Mouse (Mus musculus) ovary, postnatal 10 days (tissue): Measurements from ENCODE around the gene Fads3.

Source experiments
- DNase-seq: peaks from one replicate; pipeline ENCODE4 v3.0.0; 2022; ENCODE audit warnings: low spot score

Gene Fads3

DNA sequence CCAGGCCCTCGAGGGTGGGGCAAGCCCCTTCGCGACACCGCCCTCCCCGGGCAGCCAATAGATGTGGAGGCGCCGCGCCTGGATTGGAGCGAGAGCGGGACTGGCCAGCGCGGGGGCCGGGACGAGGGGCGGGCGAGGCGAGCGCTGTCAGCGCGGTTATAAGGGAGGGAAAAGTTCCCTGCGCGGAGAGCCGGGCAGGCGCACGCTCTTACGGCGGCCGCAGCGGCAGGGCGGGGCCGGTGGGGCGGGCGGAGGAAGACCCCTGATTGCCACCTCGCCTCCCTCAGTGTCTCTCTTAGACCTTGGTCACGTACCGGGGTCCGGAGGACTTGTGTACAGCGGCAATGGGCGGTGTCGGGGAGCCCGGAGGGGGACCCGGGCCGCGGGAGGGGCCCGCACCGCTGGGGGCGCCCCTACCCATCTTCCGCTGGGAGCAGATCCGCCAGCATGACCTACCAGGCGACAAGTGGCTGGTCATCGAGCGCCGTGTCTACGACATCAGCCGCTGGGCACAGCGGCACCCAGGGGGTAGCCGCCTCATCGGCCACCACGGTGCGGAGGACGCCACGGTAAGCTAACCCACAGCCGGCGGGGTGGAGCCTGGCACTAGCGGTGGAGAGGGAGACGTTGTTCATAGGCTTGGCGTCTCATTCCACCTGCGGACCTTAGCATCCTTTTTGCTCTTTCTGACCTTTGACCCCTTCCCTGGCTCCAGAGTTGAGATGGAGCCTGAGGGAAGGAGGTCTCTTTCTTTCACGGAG, at the start of gene Fads3:
Gene Fads3 (plus strand): TSS at position 182 of the 761 bp plus-strand sequence.
- peak; percentile 66 for DNase-seq

DNA sequence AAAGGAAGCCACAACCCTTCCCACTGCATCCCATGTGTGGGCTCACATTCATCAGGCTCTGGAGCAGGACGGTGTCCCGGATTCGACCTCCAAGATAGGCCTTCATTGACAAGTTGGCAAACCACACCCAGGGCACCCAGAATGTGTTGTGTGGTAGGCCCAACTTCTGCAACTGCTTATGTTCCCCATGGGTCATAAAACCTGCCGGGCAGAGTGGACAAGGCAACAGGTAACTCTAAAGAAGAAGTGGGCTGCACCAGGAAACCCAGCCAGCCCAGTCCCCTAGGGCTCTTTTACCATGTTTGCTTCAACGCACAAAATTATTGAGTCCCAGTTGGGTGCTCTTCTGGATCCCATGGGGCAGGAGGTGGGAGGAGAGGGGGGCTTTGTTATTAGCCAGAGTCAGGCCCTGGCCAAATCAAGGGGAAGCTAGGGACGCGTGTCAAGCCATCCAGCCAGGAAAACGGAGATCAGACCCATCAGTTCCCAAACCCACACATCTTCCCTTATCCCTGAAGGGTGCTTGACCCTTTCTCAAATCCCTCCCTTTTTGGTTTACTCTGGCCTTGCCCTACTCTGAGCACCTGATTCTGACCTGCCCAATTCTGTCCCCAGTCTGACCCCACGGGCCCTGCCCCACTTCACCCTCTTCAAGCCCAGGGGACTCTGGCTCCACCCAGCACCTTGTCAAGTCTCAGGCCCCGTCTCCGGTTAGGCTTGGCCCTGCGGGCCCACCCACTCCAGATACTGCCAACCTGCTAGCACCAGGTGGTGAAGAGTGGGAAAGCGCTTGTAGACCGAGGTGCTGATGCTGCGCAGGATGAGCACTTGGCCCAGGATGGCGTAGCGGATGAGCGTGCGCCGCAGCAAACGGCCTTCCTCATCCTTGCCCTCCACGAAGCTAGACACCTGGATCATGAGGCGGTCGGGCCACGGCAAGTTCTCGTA, 49.1 kb upstream of the Fads3 start:
- DNase-seq, result no peak

DNA sequence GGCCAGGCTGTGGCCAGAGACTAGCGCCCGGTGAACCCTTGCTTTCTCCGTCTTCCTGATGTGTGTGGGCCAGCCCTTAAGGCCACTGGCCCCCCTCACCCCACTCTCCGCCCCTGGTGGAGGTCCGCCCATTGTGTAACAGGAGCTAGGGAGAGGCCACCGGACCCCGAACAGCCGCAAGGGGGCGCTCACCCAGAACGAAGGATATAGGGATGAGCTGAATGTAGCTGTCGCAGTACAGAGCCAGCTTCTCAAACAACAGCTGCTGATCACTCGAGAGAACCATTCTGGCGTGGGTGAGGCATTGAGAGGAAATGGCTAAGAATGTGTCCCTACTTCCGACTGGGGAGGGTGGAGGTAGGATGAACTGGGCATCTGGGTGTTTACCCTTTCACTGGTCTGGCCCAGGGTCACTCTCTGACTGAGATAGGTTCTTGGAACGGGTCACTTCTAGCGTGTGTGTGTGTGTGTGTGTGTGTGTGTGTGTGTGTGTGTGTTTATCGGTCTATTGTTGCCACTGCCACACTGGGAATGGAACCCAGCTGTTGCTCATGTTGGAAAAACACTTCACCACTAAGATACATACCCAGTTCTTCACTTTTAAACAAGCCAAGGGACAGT, 48.2 kb upstream of the Fads3 start:
- DNase-seq, result peak; percentile 86

DNA sequence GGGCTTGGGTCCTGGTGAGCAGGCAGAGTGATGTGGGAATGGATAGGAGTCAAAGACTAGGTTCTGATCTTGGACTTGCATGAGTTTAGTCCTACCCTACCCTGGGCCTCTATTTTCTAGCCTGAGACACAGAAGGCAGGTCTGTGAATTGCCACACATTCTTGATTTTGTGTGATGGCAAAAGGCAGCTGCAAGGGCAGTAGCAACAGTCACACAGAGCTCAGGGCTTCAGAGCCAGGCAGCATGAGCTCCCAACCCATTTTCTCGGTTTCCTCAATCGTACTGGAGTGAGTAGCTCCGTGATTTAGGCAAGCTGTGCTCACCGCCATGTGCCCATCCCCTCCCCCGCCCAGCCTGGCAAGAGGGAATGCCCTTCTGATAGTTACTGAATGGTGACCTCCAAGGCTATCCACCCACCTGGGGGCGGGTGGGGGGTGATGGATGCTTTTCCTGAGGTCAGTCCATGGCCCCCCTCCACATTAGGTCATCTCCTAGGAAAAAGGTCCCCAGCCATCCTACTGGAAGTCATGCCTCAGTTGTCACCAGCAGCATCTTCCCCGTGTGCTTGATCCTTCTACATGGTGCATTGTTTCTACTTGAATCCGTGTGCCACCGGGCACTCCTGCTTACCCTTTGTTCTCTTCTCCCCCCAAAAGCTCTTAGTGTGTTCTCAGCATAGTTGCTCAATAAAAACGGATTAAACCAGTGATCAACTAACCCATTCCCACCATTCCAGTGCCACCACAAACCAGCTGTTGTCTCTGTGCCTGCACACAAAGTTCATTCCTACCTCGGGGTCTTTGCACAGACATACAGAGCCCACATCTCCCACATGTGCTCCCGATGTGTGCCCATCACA, 43.9 kb upstream of the Fads3 start:
- DNase-seq, result no peak

DNA sequence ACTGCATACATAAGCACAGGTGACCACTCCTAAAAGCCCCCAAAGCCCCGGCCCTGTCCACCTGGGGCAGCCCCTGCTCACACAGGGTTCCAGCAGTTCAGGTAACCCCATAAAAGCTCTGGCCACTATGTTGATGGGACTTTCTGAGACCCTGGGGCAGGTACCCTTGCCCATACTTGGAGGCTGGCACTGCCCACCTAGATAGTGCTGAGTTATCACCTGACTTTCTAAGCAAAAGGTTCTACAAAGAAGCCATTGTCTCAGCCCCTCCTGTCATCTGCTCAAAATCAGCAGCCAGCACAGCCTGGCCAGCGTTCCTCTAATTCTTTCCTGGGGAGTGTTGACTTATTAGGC, 43.3 kb upstream of the Fads3 start:
- DNase-seq, result no peak

DNA sequence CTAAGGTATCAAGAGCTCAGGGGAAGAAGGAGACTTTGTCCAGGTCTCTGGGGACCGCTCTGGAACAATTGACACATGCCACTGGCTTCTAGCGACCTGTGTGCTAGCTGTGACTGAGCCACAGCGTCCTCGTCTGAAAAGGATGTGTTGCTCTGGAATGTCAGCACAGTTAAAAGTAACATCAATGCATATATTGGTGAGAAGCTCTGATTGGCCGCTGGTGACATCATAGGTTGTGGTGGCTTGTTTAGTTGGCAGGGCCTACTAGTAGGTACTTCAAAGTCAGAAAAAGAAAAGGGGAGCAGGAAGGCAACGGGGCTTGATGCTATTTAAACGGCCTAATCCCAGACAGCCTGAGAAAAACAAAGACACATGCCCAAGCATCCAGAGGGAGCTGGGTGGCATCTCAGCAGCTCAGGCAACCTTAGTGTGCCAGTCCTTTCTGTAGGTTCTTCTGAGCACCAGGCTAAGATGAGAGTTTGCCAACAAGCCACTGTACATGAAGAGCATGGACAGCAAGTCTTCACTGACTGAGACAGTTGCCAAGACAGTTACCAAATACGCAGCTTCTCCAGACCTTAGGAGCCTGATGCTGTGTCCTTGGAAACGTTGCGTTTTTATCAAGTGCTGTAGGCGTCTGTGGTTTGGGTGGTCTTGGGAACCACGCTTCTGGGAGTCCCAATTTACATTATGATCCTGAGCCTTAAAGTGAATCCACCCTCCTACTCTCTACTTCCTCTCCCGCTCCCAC, 42.5 kb upstream of the Fads3 start:
- DNase-seq, result no peak

DNA sequence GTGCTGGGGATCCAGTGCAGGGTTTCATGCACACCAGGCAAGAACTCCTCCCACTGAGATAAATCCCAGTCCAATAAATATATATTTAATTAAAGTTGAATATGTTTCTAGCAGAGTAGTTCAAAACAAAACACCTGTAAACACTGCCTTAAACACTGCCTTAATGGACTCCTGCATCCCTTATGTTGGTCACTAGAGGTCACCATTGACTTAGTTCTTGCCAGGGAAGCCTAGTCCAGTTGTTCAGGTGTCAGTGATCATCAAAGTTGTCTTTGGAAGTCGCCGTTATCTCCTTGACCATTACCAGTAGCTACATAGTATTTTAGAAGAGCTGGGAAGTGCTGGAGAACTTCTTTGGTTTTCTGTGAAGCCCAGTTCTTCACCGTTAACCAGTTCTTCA, 41.0 kb upstream of the Fads3 start:
- no peak for DNase-seq

DNA sequence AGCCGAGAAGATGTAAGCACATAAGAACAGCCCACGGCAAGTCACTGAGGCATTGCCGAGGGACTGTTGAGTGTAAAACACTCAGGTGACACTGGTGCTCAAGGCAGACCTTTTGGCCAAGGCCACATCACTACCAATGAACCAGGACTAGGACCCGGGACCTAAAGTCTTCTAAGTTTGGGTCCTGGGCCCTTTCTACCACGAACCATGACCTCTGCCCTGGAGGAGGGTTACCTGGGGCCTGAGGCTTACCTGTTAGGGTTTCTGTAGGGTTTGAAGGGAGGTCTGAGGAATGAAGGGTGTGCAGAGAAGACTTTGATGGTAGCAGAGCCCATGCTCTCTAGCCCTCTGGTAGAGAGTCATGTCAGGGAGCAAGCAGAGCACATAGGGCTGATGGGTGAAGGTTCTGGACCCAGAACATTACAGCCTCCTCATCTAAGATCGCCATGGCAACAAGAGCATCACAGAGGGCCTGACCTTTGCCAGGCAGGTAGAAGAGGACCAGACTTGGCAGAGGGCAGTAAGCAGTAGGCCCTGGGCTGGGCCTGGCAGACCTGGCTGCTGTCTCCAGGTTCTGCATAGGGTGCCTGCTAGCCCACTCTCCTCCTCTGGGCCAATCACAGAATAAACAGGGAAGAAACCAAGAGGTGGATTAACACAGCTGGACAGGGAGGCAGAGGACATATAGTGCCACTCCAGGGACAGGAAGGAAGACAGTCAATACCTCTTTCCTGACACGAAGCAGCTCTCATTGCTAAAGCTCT, 40.0 kb upstream of the Fads3 start, which contains the start of the genes Best1 and Rab3il1:
Gene Best1 (minus strand): TSS at position 428 of the 764 bp plus-strand sequence.
Gene Rab3il1 (plus strand): TSS at position 464 of the 764 bp plus-strand sequence.
- DNase-seq, result no peak

DNA sequence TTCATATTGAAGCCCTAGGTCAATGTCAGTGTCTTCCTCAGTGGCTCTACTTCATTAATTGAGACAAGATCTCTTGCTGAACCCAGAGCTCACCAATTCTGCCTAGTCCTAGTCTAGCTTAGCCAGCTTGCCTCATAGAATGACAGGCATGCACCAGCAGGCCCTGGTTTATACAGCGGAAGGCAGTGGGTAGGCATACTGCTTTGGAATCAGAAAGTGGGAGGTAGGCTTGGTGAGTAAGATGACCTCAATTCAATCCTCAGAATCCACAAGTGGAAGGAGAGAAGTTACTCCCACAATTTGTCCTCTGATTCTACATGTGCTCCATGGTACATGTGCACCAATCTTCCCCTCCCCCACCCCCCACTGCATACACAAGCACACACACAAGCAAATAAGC, 37.7 kb upstream of the Fads3 start:
- DNase-seq, result no peak

DNA sequence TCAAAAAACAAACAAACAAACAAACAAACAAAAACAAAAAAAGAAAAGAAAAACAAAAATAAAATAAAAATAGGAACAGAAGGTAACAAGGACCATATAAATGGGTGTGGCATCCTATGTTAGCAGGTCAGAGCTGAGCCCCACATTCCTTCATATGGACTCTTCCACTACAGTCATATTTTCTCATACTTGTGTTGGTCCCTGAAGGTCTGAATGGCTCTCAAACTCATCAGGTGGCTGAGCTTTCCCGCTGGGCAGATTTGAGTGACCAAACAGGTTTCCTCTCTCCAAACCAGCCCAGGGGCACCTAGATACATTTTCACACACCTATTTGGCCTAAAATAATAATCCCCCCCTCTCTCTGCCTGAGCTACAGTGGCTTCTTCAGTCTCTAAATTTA, 30.0 kb upstream of the Fads3 start:
- DNase-seq, result no peak

DNA sequence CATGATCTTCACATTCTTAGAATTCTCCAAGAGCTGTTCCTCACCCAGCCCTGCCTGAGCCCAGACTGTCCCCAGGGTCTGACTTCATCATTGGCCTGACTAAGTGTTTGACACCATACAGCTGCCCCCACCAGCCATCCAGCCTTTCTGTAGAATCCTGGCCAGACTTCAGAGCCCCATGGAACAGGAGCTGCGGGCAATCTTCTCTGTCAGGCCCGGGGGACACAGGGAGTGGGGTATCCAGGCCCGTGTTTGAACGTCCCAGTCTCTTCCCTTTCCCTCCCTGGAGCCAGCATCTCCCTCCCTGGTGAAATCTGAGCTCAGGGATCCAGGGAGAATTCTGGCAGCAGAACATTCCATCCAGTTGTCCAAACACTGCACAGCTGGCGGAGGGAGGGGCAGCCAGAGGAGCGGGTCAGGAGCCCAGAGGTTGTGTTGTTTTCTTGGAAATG, 28.5 kb upstream of the Fads3 start:
- no peak for DNase-seq

DNA sequence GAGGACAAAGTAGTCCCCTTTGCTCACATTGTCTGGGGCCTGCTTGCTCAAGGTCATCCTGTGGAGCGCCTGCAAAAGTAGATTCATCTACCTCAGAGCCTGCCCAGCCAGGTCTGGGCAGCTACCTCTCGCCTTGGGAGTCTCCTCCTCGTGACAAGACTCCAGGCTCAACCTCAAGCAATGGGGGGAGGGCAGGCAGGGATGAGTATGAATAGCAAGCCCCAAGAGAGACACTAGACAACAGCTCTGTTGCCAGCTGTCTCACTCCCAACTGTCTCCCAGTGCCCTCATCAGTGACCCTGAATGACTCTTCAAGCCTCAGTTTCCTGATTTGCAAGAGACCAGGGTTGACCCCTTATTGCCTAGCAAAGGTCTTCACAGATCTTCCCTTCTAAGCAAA, 28.0 kb upstream of the Fads3 start:
- no peak for DNase-seq

DNA sequence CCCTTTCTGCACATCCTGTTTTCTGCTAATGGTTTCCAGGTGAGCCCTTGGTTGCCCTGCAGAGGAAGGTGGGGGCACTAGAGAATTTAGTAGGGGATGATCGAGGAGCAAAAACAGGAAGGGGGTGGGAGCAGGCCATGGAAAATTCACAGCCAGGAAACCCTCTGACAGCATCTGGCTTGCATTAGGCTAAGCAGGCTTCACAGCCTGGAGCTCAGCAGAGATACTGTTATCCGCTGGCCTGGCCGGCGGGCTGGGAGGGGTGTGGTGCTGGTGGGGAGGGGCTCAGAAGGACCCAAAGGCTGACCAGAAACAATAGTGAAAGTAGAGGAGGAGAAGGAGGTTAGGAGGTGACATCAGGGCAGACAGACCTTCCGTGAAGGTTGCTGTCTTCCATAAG, 27.5 kb upstream of the Fads3 start:
- DNase-seq, result no peak

DNA sequence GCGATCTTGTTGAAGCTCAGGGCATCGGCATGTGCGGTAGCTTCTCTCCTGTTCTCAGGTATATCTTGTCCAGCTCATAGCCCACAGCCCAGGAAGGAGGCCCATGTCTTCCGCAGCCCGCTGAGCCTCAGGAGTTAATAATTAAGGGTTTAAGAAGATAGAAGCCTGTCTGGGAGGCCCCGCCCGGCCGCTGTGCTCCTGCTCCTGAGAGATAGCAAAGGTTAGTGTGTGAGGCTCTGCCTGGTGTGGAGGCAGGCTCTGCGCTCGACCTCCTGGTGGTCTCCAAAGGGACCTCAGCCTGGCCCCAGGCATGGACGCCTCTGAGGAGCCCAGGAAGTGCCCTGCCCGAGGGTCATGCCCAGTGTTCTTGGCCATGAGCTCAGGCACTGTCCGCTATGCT, 26.5 kb upstream of the Fads3 start:
- DNase-seq, result no peak

DNA sequence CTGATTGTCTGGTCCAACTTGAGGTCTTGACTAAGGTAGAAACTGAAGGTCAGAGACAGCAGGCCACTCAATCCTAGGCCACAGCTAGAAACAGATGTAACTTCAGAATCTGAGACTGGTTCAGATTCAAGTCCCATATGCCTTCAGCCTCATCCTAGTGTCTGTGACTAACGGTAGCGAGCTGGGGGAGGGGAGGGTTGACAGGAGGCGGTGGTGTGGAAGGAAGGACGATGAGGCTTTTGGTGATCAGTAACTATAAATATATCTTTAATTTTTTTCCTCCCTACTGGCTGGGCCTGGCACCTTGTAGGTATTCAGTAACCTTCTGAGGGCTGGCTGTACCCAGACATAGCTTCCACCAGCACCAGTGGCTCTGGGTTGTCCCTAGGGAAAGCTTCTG, 25.9 kb upstream of the Fads3 start:
- no peak for DNase-seq

DNA sequence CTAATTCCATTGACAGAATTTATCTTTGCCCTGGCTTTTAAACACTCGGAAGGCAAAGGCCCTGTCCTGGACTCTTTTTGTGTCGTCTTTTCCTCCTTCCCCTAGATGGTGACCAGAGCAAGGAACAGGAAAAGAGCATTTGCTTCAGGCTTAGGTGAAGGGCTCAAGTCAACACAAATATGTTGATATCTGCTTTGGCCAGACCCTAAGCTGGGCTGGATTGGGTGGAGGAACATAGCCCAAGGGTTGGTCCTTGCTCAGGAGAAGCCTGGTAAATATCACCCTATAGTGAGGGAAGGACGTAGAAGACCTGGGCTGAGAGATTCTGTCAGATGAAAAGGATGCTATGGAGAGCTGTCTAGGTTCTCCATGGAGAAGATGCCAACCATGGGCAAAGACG, 25.2 kb upstream of the Fads3 start:
- DNase-seq, result no peak

DNA sequence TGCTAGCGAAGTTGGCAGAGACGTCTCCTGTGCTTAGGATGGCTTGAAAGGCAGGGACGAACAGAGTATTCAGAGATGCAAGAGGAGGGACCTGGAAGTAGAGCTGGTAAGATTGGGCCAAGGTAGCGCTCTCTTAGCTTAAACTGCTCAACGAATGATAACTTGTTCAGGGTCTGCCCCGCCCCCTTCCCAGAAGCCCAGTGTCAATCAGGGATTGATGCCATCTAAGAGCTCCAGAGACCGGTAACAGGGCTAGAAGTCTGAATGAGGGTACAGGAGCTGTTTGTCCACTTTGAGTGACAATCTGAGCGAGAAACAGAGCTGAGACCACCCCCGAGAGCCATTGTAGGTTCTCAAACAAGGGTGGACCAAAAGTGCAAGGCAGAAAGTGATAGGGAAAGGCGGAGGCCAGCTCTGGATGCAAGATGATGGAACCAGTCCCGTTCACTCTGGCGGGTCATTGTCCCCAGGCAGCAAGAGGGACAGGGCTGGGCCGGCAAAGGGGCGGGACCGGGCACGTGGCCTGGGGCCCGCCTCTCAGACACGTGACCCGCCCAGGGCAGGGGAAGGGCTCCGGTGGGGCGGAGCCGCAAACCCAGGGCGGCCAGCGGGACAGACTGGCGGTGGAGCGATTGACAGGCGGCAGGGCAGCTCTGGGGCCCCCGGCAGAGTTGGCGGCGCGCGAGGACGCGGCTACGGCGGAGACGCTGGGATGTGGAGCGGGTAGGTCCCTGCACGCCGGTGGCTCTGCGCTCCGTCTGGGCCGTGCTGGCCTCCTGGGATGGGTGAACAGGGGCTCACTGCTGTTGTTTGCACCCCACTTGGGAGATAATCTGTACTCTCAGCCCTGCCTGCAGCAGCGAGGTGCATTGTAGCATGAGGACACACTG, 23.5 kb upstream of the Fads3 start:
- DNase-seq, result peak; percentile 75

DNA sequence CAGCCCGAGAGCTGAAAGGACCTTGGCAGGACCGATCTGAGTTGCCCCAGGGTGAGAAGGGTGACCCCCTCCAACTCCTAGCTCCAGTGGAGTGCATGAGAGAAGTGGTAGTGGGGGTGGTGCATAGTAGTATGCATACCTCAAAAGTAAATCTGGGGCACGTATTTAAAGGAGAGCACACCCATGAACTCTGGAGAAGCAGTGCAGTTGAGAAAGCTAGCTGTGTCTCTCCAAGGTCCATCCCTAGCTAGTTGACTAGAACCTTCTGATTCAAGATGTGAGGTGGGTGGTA, 22.9 kb upstream of the Fads3 start:
- DNase-seq, result no peak

DNA sequence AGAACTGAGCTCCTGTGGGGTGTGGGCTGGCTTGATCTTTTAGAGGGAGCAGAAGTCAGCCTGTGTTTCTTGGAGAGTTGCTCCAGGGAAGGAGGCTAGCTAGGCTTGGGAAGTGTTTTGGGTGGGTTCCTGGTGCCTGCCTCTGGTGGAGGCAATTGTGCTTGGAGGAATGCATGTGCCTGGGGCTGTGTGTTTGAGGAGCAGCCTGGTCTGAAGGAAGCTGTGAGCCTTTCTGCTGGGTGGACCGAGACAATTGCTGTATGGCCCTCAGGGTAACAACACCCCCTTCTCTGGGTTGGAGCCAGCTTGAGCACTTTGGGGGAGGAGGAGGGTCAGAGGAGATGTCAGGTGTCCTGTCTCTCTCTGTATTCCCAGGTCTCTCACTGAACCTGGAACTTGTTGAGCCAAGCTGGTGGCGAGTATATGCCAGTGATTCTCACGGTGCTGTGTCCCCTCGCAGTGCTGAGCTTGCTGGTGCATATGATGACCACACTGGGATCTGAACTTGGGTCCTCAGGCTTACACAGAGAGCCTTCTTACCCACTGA, 22.1 kb upstream of the Fads3 start:
- no peak for DNase-seq
